Mouse (Mus musculus) kidney, postnatal 0 days (tissue): ENCODE results near the gene Mapkapk2. TPM values are rescaled to one million over a fixed set of nuclear protein-coding genes. Genes with fewer than 3 reads are reported as not detected.

ENCODE experiments used
- ATAC-seq: fragments of 200-750 bp; cut with Nextera tagmentation; replicated peaks from 2 replicates; pipeline ENCODE4 v1.8.0; 2017; ENCODE audit warnings: low read depth, moderate number of reproducible peaks, moderate TSS enrichment, moderate library complexity; ENCODE audit not compliant: low FRiP score
- DNase-seq: peaks from one replicate; pipeline ENCODE4 v3.0.0-alpha.2; 2016; ENCODE audit warnings: low spot score
- H3K27ac ChIP-seq: fragments of 300-500 bp; sonication (generic); 2 replicates; pipeline ENCODE4 v1.5.1; 2014; ENCODE audit warnings: mild to moderate bottlenecking
- H3K27me3 ChIP-seq: fragments of 300-500 bp; sonication (generic); 2 replicates; pipeline ENCODE4 v1.6.1; 2014; ENCODE audit warnings: low read length, mixed read lengths; ENCODE audit not compliant: insufficient read depth
- H3K36me3 ChIP-seq: fragments of 300-500 bp; sonication (generic); 2 replicates; pipeline ENCODE4 v1.6.1; 2014; ENCODE audit warnings: low read length, mixed read lengths; ENCODE audit not compliant: insufficient read depth
- H3K4me1 ChIP-seq: fragments of 300-500 bp; sonication (generic); replicated peaks from 2 replicates; pipeline ENCODE4 v1.6.1; 2014; ENCODE audit warnings: antibody characterized with exemption, low read length, mixed read lengths; ENCODE audit not compliant: insufficient read depth
- H3K4me2 ChIP-seq: fragments of 300-500 bp; sonication (generic); 2 replicates; pipeline ENCODE4 v1.6.1; 2014; ENCODE audit warnings: mild to moderate bottlenecking, low read length, moderate library complexity, mixed read lengths
- H3K4me3 ChIP-seq: fragments of 300-500 bp; sonication (generic); replicated peaks from 2 replicates; pipeline ENCODE4 v1.5.1; 2014; ENCODE audit warnings: low read depth, low read length
- H3K9ac ChIP-seq: fragments of 300-500 bp; sonication (generic); 2 replicates; pipeline ENCODE4 v1.6.1; 2014; ENCODE audit warnings: low read depth, low read length
- H3K9me3 ChIP-seq: fragments of 300-500 bp; sonication (generic); replicated peaks from 2 replicates; pipeline ENCODE4 v1.6.1; 2016; ENCODE audit warnings: low read length, inconsistent platforms, mixed read lengths
- CTCF ChIP-seq: IDR thresholded peaks from 2 replicates; pipeline ENCODE4 v1.5.1; 2016; ENCODE audit warnings: antibody characterized with exemption, low read depth, mild to moderate bottlenecking, moderate library complexity
- WGBS: fragments of 180-500 bp; shearing (Covaris S2); extraction: QIAGEN DNeasy Blood & Tissue Kit; methylation state at CpG from one replicate; pipeline ENCODE4 v1.1.7; 2014; 5-methylcytosine and 5-hydroxymethylcytosine counted together
- polyA plus RNA-seq: library from polyadenylated mRNA; unstranded; fragments of >200 nt; fragmentation: Nextera tagmentation; extraction: Ambion mirVana; gene quantifications from 2 replicates; pipeline ENCODE4 v1.2.1, GENCODE M21; 2015

Gene Mapkapk2
- polyA plus RNA-seq, 1 experiment from 2014 or later, result 55.9 TPM

- 31% methylated on average over 1 of the region's 1 CpGs for WGBS
Observed at GRCm38 (mm10) chr1:131059411-131059810, 38.2 kb downstream of the Mapkapk2 start.

GRCm38 (mm10) chr1:131058431-131058830 lies 39.2 kb downstream of the Mapkapk2 start:
- Histone ChIP-seq H3K4me1 (peaks cover 18% of the 10 kb centered on the region), H3K36me3 (peaks cover 38% of the 10 kb centered on the region), H3K9me3 (no peaks in the 10 kb centered on the region), H3K9ac (no peak overlapping the region), H3K4me2 (no peak overlapping the region), H3K27me3 (no peaks in the 10 kb centered on the region), H3K27ac (no peak overlapping the region), H3K4me3 (no peak overlapping the region)
- 71% methylated on average over 7 of the region's 7 CpGs for WGBS
- no peak for TF ChIP-seq CTCF
- DNase-seq, result no peak
- ATAC-seq, result no peak

More at GRCm38 (mm10) chr1:131059411-131059810, 38.2 kb downstream of the Mapkapk2 start:
- no peaks in the 10 kb centered on the region for H3K9me3 ChIP-seq
- H3K27me3 ChIP-seq, result no peaks in the 10 kb centered on the region
- no peak overlapping the region for H3K4me2 ChIP-seq
- no peak overlapping the region for H3K27ac ChIP-seq
- no peak for ATAC-seq
- peaks cover 30% of the 10 kb centered on the region for H3K36me3 ChIP-seq
- H3K4me1 ChIP-seq, result peaks cover 22% of the 10 kb centered on the region
- TF ChIP-seq CTCF, result no peak
- no peak overlapping the region for H3K4me3 ChIP-seq
- H3K9ac ChIP-seq, result 0 out of 2 replicates have a peak overlapping the region, but pooled peaks have one; percentile 13
- no peak for DNase-seq

GRCm38 (mm10) chr1:131054251-131054650 lies 43.4 kb downstream of the Mapkapk2 start:
- H3K9me3 ChIP-seq, result no peaks in the 10 kb centered on the region
- WGBS, result 83% methylated on average over 4 of the region's 4 CpGs
- TF ChIP-seq CTCF, result no peak
- peaks cover 49% of the 10 kb centered on the region for H3K36me3 ChIP-seq
- no peak overlapping the region for H3K27ac ChIP-seq
- H3K27me3 ChIP-seq, result no peaks in the 10 kb centered on the region
- no peak overlapping the region for H3K9ac ChIP-seq
- no peak overlapping the region for H3K4me2 ChIP-seq
- no peak overlapping the region for H3K4me3 ChIP-seq
- H3K4me1 ChIP-seq, result peaks cover 5% of the 10 kb centered on the region; the same call in 1 of the 2 replicates
- ATAC-seq (no peak), DNase-seq (no peak)

- no peaks in the 10 kb centered on the region for H3K27me3 ChIP-seq
- H3K4me1 ChIP-seq, result no peaks in the 10 kb centered on the region
- no peak overlapping the region for H3K4me2 ChIP-seq
- H3K9me3 ChIP-seq, result no peaks in the 10 kb centered on the region
- DNase-seq, result no peak
- WGBS, result 56% methylated on average over 4 of the region's 4 CpGs
- no peak overlapping the region for H3K27ac ChIP-seq
- H3K9ac ChIP-seq, result no peak overlapping the region
- TF ChIP-seq CTCF, result no peak
- peaks cover 49% of the 10 kb centered on the region for H3K36me3 ChIP-seq
- H3K4me3 ChIP-seq, result no peak overlapping the region
- ATAC-seq, result no peak
Observed at GRCm38 (mm10) chr1:131053656-131054055, 44.0 kb downstream of the Mapkapk2 start.

- TF ChIP-seq CTCF, result peak; percentile 85
- WGBS, result 12% methylated on average over 8 of the region's 8 CpGs
- Histone ChIP-seq H3K4me2 (no peak overlapping the region), H3K27me3 (no peaks in the 10 kb centered on the region), H3K36me3 (peaks cover 49% of the 10 kb centered on the region), H3K4me3 (no peak overlapping the region), H3K9me3 (no peaks in the 10 kb centered on the region), H3K9ac (no peak overlapping the region), H3K27ac (no peak overlapping the region), H3K4me1 (no peaks in the 10 kb centered on the region)
- ATAC-seq, result 0 out of 2 replicates have a peak, but pooled peaks have one; percentile 18
- DNase-seq, result peak; percentile 91
Observed at GRCm38 (mm10) chr1:131053239-131053638, 44.4 kb downstream of the Mapkapk2 start.

- DNase-seq (no peak), ATAC-seq (no peak)
- Histone ChIP-seq H3K27me3 (no peaks in the 10 kb centered on the region), H3K9me3 (no peaks in the 10 kb centered on the region), H3K4me1 (no peaks in the 10 kb centered on the region), H3K36me3 (peaks cover 36% of the 10 kb centered on the region; the same call in 1 of the 2 replicates), H3K27ac (no peak overlapping the region), H3K9ac (no peak overlapping the region), H3K4me2 (no peak overlapping the region), H3K4me3 (no peak overlapping the region)
- 43% methylated on average over 7 of the region's 7 CpGs for WGBS
- TF ChIP-seq CTCF, result no peak
Observed at GRCm38 (mm10) chr1:131051073-131051472, 46.6 kb downstream of the Mapkapk2 start.

- DNase-seq (no peak), ATAC-seq (no peak)
- WGBS, result 80% methylated on average over 5 of the region's 5 CpGs
- Histone ChIP-seq H3K4me1 (no peaks in the 10 kb centered on the region), H3K27me3 (no peaks in the 10 kb centered on the region), H3K27ac (no peak overlapping the region), H3K9ac (no peak overlapping the region), H3K4me2 (no peak overlapping the region), H3K4me3 (no peak overlapping the region), H3K36me3 (peaks cover 31% of the 10 kb centered on the region; the same call in 1 of the 2 replicates), H3K9me3 (no peaks in the 10 kb centered on the region)
- peak; percentile 25; the same call in 1 of the 2 replicates for TF ChIP-seq CTCF
Observed at GRCm38 (mm10) chr1:131050617-131051016, 47.0 kb downstream of the Mapkapk2 start.
